Mouse (Mus musculus) megakaryocyte, adult 5-6 weeks (primary cell): ENCODE data around the gene Klhl25. TPM values are rescaled to one million over a fixed set of nuclear protein-coding genes. Genes with fewer than 3 reads are reported as not detected.
"Not testable (repeated sequence)": the region's sequence is repeated elsewhere in the genome, so short reads cannot be mapped to it uniquely, and the experiment has no call there.

Experiments
- ATAC-seq: 2 replicates; pipeline ENCODE4 v1.8.0; 2016; ENCODE audit warnings: mild to moderate bottlenecking, inconsistent platforms; ENCODE audit not compliant: poor library complexity, severe bottlenecking
- total RNA-seq, 2 experiments: library from RNA; stranded (forward) in 1 of 2; stranded (reverse) in 1 of 2; fragments of 153-499, 151-499 nt in 1 of 2; fragments of 221-1000, 200-1000 nt in 1 of 2; gene quantifications; 2 replicates each; pipeline versions ENCODE4 v1.2.3 to v1.2.4; 2015 to 2017

The Klhl25 gene
- total RNA-seq (2015) (6.4 and 7.6 TPM in 2 replicates), total RNA-seq (2017) (11.4 and 12.6 TPM in 2 replicates)

GRCm38 (mm10) chr7:75848115-75848775, at the start of gene Klhl25:
Gene Klhl25 (plus strand): TSS chr7:75848310.
- peak; percentile 98 for ATAC-seq

- no peak for ATAC-seq
Observed at GRCm38 (mm10) chr7:75800530-75800929, 47.6 kb upstream of the Klhl25 start.

- no peak for ATAC-seq
Observed at GRCm38 (mm10) chr7:75801022-75801421, 47.1 kb upstream of the Klhl25 start.

GRCm38 (mm10) chr7:75801621-75802358, 46.3 kb upstream of the Klhl25 start:
- ATAC-seq = no peak

DNA sequence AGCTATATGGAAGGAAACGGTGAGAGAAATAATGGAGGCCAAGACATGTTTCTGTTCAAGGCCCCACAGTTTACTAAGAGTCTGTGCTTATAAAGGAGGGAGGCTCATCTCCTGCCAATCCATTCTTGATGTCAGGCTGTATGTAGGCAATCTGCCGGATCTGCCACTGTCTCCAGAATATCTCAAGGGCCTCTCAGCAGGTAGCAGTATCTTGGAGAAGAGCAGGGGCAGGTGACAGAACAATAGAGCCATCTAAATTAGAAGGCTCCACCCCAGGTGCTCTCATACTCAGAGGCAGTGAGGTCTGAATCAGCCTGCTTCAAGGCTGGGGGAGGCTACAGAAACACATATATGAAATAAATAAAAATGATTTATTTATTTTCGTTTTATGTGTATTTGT, 45.2 kb upstream of the Klhl25 start:
- no peak for ATAC-seq

DNA sequence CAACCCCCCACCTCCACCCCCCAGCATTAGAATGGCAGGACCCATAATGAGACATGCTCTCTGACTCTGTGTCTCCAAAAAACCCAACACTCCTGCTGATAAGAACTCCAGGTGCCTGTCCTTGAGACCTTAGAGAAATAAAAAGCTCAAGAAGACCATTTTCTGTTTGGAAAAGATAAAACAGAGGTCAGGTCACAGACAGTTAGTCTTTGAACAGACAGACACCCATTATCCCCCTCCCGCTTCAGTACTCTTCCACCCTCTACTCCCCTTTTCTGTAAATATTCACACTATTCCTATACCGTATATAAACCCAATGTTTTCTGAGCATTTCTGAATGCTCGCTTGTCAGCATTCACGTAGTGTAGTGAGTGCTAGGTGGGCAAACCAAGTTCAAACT, 41.9 kb upstream of the Klhl25 start:
- ATAC-seq = no peak

DNA sequence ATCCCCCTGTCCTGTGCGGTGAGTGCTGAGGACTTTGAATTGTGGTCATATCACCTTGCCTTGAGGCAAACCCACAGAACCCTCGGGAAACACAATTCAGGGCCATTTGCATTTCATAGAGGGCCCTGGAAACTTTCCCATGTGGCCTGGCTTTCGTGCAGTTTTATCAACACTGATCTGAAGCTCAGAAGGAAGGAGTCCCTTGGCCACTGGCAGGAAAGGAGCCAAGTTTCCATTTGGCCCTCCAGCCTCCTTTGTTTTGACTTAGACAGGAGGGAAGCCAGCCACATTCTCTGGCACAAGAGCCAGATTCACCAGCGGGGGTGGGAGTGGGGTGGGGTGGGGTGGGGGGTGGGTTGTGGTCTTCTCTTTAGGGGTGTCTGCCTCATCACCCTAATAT, 41.4 kb upstream of the Klhl25 start:
- ATAC-seq = no peak

- ATAC-seq = no peak
Observed at GRCm38 (mm10) chr7:75807460-75808304, 40.4 kb upstream of the Klhl25 start.

- ATAC-seq = no peak
Observed at GRCm38 (mm10) chr7:75820687-75821086, 27.4 kb upstream of the Klhl25 start.

DNA sequence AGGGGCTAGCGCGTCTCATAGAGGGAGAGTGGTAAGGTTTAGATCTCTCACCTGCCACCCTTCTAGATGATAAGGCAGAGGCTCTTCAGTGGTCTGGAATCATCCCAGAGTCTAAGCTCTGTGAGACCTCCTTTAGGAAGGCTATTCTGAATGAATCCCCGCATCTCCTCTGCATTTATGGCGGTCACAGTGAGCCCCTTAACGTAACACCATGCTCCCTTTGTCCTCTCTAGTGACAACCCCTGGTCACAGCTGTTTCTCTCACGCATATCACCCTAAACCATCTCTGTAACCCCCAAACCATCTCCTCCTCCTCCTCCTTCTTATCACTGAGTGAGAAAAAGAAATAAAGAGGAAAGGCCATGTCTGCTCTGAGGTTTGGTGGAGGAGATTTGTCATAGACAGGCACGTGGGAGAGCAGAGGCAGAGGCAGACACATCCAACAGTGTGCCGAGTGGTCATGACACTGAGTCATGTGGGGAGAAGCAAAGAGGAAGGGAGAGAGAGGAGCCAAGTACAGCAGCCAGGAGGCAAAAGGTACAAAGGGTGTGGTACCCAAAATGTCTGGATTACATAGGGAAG, 25.9 kb upstream of the Klhl25 start:
- peak; percentile 47; the same call in 1 of the 2 replicates for ATAC-seq

DNA sequence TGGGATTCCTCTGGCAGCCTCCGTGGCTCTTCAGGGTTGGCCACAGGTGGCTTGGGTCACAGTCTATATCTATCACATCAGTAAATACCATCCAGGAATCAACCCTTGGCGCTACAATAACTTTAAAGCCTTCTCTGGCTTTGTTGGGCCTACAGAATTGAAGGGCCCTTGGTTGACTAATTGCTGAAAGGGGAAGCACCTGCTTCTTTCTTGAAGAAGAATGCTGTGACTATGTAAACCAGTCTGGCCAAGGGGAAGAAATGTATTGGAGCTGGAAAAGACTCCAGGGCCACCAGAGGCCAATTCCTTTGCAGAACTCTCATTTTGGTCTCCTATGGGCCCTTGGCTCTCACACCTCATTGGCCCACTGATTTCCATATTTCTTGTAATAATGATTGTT, 25.0 kb upstream of the Klhl25 start:
- ATAC-seq = no peak

DNA sequence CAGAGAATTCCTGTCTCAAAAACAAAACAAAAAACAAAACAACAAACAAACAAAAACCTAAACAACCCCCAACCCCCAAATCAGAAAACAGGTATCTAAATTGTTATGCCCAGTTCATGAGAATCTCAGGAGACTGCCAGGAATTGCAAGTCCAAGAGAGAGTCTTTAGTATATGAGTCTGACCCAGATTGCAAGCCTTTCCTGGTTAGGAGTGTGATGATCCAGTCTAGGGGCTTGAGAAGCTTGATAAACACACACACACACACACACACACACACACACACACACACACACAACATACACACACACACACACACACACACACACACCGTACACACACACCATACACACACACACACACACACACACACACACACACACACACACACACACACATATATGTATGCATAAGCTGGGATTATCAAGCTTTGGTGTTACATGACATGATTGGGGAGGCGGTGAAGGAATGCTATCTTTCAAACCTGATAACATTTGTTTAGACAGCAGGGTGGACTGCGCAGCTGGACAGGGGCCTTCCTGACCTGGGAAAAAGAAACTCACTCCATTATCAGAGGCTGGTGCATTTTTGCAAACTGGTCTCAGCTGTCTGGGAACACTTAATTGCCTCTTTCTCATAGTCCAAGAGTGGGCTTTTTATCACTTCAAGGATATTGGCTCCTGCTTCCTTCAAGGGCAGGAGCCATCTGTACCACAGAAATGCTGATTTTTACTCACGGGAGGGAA, 21.6 kb upstream of the Klhl25 start:
- ATAC-seq = no peak

DNA sequence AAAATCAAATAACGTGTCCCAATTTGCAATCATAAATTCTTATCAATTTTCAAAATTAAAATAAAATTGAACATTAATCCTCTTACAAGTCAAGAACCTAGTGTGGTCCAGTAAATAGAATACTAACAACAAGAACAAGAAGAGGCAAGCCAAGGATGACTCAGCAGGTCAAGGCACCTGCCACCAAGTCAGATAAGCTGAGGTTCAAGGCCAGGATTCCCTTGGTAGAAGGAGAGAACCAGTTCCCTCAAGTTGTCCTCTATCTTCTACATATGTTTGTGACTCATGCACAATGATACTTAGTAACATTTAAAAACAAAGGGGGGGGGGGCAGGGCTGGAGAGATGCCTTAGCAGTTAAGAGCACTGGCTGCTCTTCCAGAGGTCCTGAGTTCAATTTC, 20.8 kb upstream of the Klhl25 start:
- ATAC-seq = no peak

- ATAC-seq = peak; percentile 97
Observed at GRCm38 (mm10) chr7:75827850-75828249, 20.3 kb upstream of the Klhl25 start.

DNA sequence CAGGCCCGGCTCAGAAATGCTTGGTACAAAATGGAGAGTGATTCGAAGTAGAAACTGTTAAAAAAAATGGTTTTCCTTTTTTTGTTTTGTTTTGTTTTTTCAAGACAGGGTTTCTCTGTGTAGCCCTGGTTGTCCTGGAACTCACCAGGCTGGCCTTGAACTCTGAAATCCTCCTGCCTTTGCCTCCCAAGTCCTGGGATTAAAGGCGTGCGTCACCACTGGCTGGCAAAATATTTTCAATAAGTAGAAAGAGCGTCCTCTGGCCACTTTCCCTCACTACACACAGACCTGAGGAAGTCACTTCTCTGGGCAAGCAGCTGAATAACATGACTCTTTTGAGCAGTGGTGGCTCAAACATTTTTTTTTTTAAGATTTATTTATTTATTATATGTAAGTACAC, 19.6 kb upstream of the Klhl25 start:
- no peak for ATAC-seq

DNA sequence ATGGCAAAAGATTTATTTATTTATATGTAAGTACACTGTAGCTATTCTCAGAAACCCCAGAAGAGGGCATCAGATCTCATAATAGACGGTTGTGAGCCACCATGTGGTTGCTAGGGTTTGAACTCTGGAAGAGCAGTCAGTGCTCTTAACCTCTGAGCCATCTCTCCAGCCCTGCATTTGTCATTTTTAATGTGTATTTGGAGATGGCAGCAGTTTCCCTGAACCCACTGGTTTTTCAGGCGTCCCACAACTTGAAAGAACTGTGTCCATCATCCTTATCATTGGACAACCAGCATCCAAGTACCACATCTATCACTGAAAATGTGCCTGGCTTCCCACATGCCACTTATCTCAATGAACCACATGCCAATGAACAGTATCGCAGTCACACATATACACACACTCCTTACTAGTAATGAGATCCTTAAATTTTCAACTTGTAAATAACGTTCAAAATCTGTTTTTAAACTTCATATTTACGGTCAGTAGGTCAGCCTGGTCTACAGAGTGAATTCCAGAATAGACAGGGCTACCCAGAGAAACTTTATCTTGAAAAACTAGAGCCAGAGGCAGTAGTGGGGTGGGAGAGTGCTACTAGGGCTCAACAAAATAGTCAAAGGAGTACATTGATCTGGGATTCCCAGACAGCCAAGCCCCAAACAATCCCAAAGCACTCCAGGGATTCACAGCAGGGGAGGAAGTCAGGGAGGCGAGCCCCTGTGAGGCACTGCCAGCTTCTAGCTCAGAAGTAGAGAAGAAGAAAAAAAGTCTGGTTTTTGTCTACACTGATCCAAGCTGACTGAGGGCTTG, 17.7 kb upstream of the Klhl25 start:
- no peak for ATAC-seq

- not testable (repeated sequence) for ATAC-seq
Observed at GRCm38 (mm10) chr7:75833960-75834359, 14.2 kb upstream of the Klhl25 start.

DNA sequence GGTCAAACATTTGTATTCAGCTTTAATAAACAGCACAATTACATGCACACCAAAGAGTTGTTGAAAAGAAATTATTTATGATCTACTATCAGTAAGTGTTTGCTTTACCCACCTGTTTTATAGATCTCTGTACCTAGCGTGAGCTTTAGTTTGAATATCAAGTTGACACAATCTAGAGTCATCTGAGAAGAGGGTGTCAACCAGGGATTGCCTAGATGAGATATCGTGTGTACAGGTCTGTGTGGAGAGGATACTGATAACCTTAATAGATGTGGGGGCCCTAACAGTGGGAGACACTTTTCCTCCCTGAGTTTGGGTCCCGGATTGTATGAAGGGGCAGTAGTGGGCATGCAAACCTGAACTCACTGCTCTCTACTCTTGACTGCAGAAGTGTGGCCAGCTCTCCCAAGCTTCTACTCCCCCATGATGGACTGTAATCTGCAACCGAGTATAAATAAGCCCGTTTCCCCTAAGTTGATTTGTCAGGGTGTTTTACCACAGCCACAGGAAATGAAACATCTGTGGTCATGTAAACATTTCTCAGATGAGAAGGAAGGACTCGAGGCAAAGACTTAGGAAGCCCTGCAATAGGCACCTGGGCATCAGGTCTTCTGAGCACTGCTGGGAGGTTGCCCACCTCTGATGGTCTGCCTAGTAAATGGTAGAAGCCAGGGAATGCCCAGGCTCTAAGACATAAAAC, 13.0 kb upstream of the Klhl25 start:
- ATAC-seq = peak; percentile 82

DNA sequence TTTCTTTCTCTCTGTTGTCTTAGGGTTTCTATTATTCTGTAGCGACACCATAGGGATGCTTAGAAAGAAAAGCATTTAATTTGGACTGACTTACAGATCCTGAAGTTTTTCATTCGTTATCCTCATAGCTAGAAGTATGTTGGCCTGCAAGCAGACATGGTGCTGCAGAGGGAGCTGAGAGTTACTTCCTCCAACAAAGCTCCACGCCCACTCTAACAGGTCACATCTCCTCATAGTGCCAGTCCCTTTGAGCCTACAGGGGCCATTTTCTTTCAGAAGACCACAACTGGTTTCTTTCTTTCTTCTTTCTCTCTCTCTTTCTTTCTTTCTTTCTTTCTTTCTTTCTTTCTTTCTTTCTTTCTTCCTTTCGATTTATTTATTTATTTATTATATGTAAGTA, 8.0 kb upstream of the Klhl25 start:
- ATAC-seq = peak; percentile 55; the same call in 1 of the 2 replicates
